8 mouse cellular contexts compared by ENCODE assay signal in genomic region chr15:33975077-33975476, GRCm38 (mm10).
DNase-seq lines count a peak whose midpoint lies in the region; ATAC-seq lines count a peak whose summit lies in the region.
"Had no signal": no experiment of that assay in that cellular context is flagged by ENCODE, and none has a peak within 500 bp of the region (broad histone marks: within the 10 kb centered on the region; RNA-seq: fewer than 3 reads in every experiment).

No protein-coding gene starts in this region.

- H3K9ac ChIP-seq in hindbrain, embryonic 16.5 days (ENCODE audit: low read depth, low read length): no peak overlapping the region
- no peak overlapping the region for H3K9ac ChIP-seq in forebrain, embryonic 16.5 days (replicated peaks; ENCODE audit: low read depth, low read length)
- H3K9ac ChIP-seq: liver, postnatal 0 days had no signal

- H3K4me1 ChIP-seq in hindbrain, embryonic 10.5 days (replicated peaks): no peaks in the 10 kb centered on the region
- H3K4me1 ChIP-seq in hindbrain, embryonic 16.5 days (ENCODE audit: control insufficient read depth, insufficient read depth, low read depth, low read length): no peaks in the 10 kb centered on the region
- no peaks in the 10 kb centered on the region for H3K4me1 ChIP-seq in forebrain, embryonic 16.5 days (replicated peaks; ENCODE audit: control insufficient read depth, insufficient read depth, low read length)

- ATAC-seq in hindbrain, embryonic 16.5 days: no peak
- ATAC-seq in inflammation-experienced regulatory T-cells, adult 6 months: no peak
- no peak for ATAC-seq in forebrain, embryonic 16.5 days
- ATAC-seq: liver, postnatal 0 days had no signal

- H3K4me2 ChIP-seq in hindbrain, embryonic 16.5 days (ENCODE audit: low read length): no peak overlapping the region
- H3K4me2 ChIP-seq in forebrain, embryonic 16.5 days (ENCODE audit: low read length): no peak overlapping the region

- no peak overlapping the region for H3K27ac ChIP-seq in hindbrain, embryonic 10.5 days
- no peak overlapping the region for H3K27ac ChIP-seq in hindbrain, embryonic 16.5 days (ENCODE audit: low read depth, low read length)
- H3K27ac ChIP-seq in forebrain, embryonic 16.5 days (ENCODE audit: low read length): no peak overlapping the region

- H3K4me3 ChIP-seq in hindbrain, embryonic 10.5 days: no peak overlapping the region
- H3K4me3 ChIP-seq in hindbrain, embryonic 16.5 days (ENCODE audit: low read length): no peak overlapping the region
- no peak overlapping the region for H3K4me3 ChIP-seq in forebrain, embryonic 16.5 days (replicated peaks; ENCODE audit: low read length)

- DNase-seq in hindbrain, embryonic 10.5 days (ENCODE audit: low spot score): peak; percentile 5
- DNase-seq in 416B (ENCODE audit: low read depth) (peak; percentile 28), NIH3T3 (ENCODE audit: low read depth) (peak; percentile 67)
- peak; percentile 50 to 53 for DNase-seq in kidney, postnatal 4 days
- DNase-seq: liver, postnatal 0 days had no signal

- H3K36me3 ChIP-seq in hindbrain, embryonic 10.5 days: no peaks in the 10 kb centered on the region
- H3K36me3 ChIP-seq in hindbrain, embryonic 16.5 days (ENCODE audit: control insufficient read depth, insufficient read depth, low read length): no peaks in the 10 kb centered on the region
- no peaks in the 10 kb centered on the region for H3K36me3 ChIP-seq in forebrain, embryonic 16.5 days (ENCODE audit: control insufficient read depth, insufficient read depth)

- WGBS in hindbrain, embryonic 10.5 days: 30% methylated on average over 1 of the region's 1 CpGs
- 46% methylated on average over 1 of the region's 1 CpGs for WGBS in hindbrain, embryonic 16.5 days
- WGBS in forebrain, embryonic 16.5 days: 39% methylated on average over 1 of the region's 1 CpGs

- H3K9me3 ChIP-seq in hindbrain, embryonic 10.5 days: no peaks in the 10 kb centered on the region
- no peaks in the 10 kb centered on the region for H3K9me3 ChIP-seq in hindbrain, embryonic 16.5 days (ENCODE audit: control insufficient read depth, low read length)
- no peaks in the 10 kb centered on the region for H3K9me3 ChIP-seq in forebrain, embryonic 16.5 days (ENCODE audit: control insufficient read depth, low read length)

- no peaks in the 10 kb centered on the region for H3K27me3 ChIP-seq in hindbrain, embryonic 10.5 days (ENCODE audit: insufficient read depth, poor library complexity, severe bottlenecking)
- H3K27me3 ChIP-seq in hindbrain, embryonic 16.5 days (replicated peaks; ENCODE audit: control insufficient read depth, insufficient read depth, low read length): no peaks in the 10 kb centered on the region
- no peaks in the 10 kb centered on the region for H3K27me3 ChIP-seq in forebrain, embryonic 16.5 days (replicated peaks; ENCODE audit: control insufficient read depth, insufficient read depth, low read length)

Comparison
In these comparisons a context has a peak if more than half of its experiments do, and no peak if none do; other contexts are left out.
1. DNase-seq: peak in every context shown above with its lines; median percentile 67 in NIH3T3; 52 in kidney, postnatal 4 days; 28 in 416B; 5 in hindbrain, embryonic 10.5 days.